Mouse (Mus musculus) stomach, embryonic 15.5 days (tissue): Measurements from ENCODE around the gene Bmf. TPM values are rescaled to one million over a fixed set of nuclear protein-coding genes. Genes with fewer than 3 reads are reported as not detected.
A peak's percentile ranks its signal among the peaks of the same experiment; 100 is the strongest.

Experiments used
- ATAC-seq: fragments of 200-750 bp; cut with Nextera tagmentation; 2 replicates; pipeline ENCODE4 v1.8.0; 2017; ENCODE audit warnings: low read depth, moderate number of reproducible peaks, moderate TSS enrichment; ENCODE audit not compliant: insufficient read depth, low FRiP score
- H3K27ac ChIP-seq: fragments of 300-500 bp; sonication (generic); 2 replicates; pipeline ENCODE4 v1.5.1; 2015; ENCODE audit warnings: mild to moderate bottlenecking, inconsistent platforms
- H3K27me3 ChIP-seq: fragments of 300-500 bp; sonication (generic); replicated peaks from 2 replicates; pipeline ENCODE4 v1.6.1; 2015; ENCODE audit warnings: inconsistent platforms
- H3K36me3 ChIP-seq: fragments of 300-500 bp; sonication (generic); 2 replicates; pipeline ENCODE4 v1.6.1; 2015; ENCODE audit warnings: inconsistent platforms
- H3K4me1 ChIP-seq: fragments of 300-500 bp; sonication (generic); 2 replicates; pipeline ENCODE4 v1.6.1; 2015; ENCODE audit warnings: inconsistent platforms
- H3K4me2 ChIP-seq: fragments of 300-500 bp; sonication (generic); 2 replicates; pipeline ENCODE4 v1.6.1; 2015; ENCODE audit warnings: mild to moderate bottlenecking, inconsistent platforms
- H3K4me3 ChIP-seq: fragments of 300-500 bp; sonication (generic); replicated peaks from 2 replicates; pipeline ENCODE4 v1.5.1; 2015; ENCODE audit warnings: inconsistent platforms
- H3K9ac ChIP-seq: fragments of 300-500 bp; sonication (generic); 2 replicates; pipeline ENCODE4 v1.6.1; 2015; ENCODE audit warnings: inconsistent platforms
- H3K9me3 ChIP-seq: fragments of 300-500 bp; sonication (generic); 2 replicates; pipeline ENCODE4 v1.6.1; 2016; ENCODE audit warnings: inconsistent platforms
- WGBS: fragments of 180-500 bp; shearing (Covaris S2); methylation state at CpG from one replicate; pipeline ENCODE4 v1.1.7; 2015; 5-methylcytosine and 5-hydroxymethylcytosine counted together
- polyA plus RNA-seq: library from polyadenylated mRNA; unstranded; fragments of >200 nt; fragmentation: Nextera tagmentation; extraction: Ambion mirVana; gene quantifications from 2 replicates; pipeline ENCODE4 v1.2.1, GENCODE M21; 2015

Bmf gene
- polyA plus RNA-seq, 1 experiment from 2014 or later = 3.6 TPM

GRCm38 (mm10) chr2:118486933-118487332 is 62.6 kb downstream of the Bmf start:
- H3K9ac ChIP-seq = no peak overlapping the region
- no peaks in the 10 kb centered on the region for H3K36me3 ChIP-seq
- H3K9me3 ChIP-seq = no peaks in the 10 kb centered on the region
- H3K4me2 ChIP-seq = no peak overlapping the region
- WGBS = 19% methylated on average over 12 of the region's 12 CpGs
- H3K27me3 ChIP-seq = no peaks in the 10 kb centered on the region
- H3K27ac ChIP-seq = no peak overlapping the region
- ATAC-seq = no peak
- H3K4me3 ChIP-seq = no peak overlapping the region
- H3K4me1 ChIP-seq = peaks cover 16% of the 10 kb centered on the region

GRCm38 (mm10) chr2:118485415-118485814 is 64.1 kb downstream of the Bmf start:
- Histone ChIP-seq H3K27ac (no peak overlapping the region), H3K9ac (no peak overlapping the region), H3K4me1 (peaks cover 12% of the 10 kb centered on the region), H3K27me3 (no peaks in the 10 kb centered on the region), H3K4me3 (no peak overlapping the region), H3K9me3 (no peaks in the 10 kb centered on the region), H3K36me3 (no peaks in the 10 kb centered on the region), H3K4me2 (no peak overlapping the region)
- 74% methylated on average over 3 of the region's 3 CpGs for WGBS
- ATAC-seq = no peak

GRCm38 (mm10) chr2:118484386-118484898 is 65.0 kb downstream of the Bmf start:
- Histone ChIP-seq H3K4me2 (no peak overlapping the region), H3K9ac (no peak overlapping the region), H3K27me3 (no peaks in the 10 kb centered on the region), H3K4me3 (no peak overlapping the region), H3K4me1 (0 out of 2 replicates have a peak, but pooled peaks cover 2% of the 10 kb centered on the region), H3K36me3 (no peaks in the 10 kb centered on the region), H3K9me3 (no peaks in the 10 kb centered on the region), H3K27ac (no peak overlapping the region)
- ATAC-seq = no peak
- 78% methylated on average over 9 of the region's 9 CpGs for WGBS

GRCm38 (mm10) chr2:118483032-118483431 is 66.5 kb downstream of the Bmf start:
- no peak for ATAC-seq
- Histone ChIP-seq H3K9me3 (no peaks in the 10 kb centered on the region), H3K4me1 (peaks cover 11% of the 10 kb centered on the region), H3K9ac (no peak overlapping the region), H3K27ac (no peak overlapping the region), H3K36me3 (no peaks in the 10 kb centered on the region), H3K4me2 (no peak overlapping the region), H3K4me3 (no peak overlapping the region), H3K27me3 (no peaks in the 10 kb centered on the region)
- WGBS = 78% methylated on average over 5 of the region's 5 CpGs

- ATAC-seq = no peak
- Histone ChIP-seq H3K4me3 (no peak overlapping the region), H3K27ac (no peak overlapping the region), H3K9ac (no peak overlapping the region), H3K36me3 (peaks cover 6% of the 10 kb centered on the region), H3K9me3 (no peaks in the 10 kb centered on the region), H3K4me2 (no peak overlapping the region), H3K27me3 (no peaks in the 10 kb centered on the region), H3K4me1 (peaks cover 10% of the 10 kb centered on the region)
- 92% methylated on average over 7 of the region's 7 CpGs for WGBS
Measured at GRCm38 (mm10) chr2:118480886-118481285, 68.6 kb downstream of the Bmf start.

GRCm38 (mm10) chr2:118479550-118479909 is 70.0 kb downstream of the Bmf start, which contains the start of gene Srp14:
TSS of gene Srp14 (minus strand) at chr2:118479711.
- WGBS = 0% methylated on average over 35 of the region's 35 CpGs
- ATAC-seq = peak; percentile 92
- Histone ChIP-seq H3K27ac (peak within 1 kb of the TSS; percentile 85), H3K27me3 (no peaks in the 10 kb centered on the region), H3K36me3 (peaks cover 17% of the 10 kb centered on the region), H3K9me3 (no peaks in the 10 kb centered on the region), H3K9ac (peak within 1 kb of the TSS; percentile 87), H3K4me2 (peak within 1 kb of the TSS; percentile 88), H3K4me3 (peak within 1 kb of the TSS; percentile 98), H3K4me1 (peaks cover 10% of the 10 kb centered on the region)

- Histone ChIP-seq H3K4me1 (peaks cover 10% of the 10 kb centered on the region), H3K27ac (peak overlapping the region; percentile 85), H3K27me3 (no peaks in the 10 kb centered on the region), H3K4me3 (peak overlapping the region; percentile 98), H3K9me3 (no peaks in the 10 kb centered on the region), H3K9ac (peak overlapping the region; percentile 87), H3K4me2 (peak overlapping the region; percentile 88), H3K36me3 (peaks cover 21% of the 10 kb centered on the region)
- WGBS = 2% methylated on average over 48 of the region's 52 CpGs
- ATAC-seq = peak; percentile 55
Measured at GRCm38 (mm10) chr2:118478833-118479549, 70.5 kb downstream of the Bmf start.

Other genes starting within 250 kb of the Bmf start
- gene Gpr176, start 176.3 kb downstream of the Bmf start, polyA plus RNA-seq = 0.24 and 0.58 TPM in 2 replicates
- gene Eif2ak4, start 161.1 kb downstream of the Bmf start, polyA plus RNA-seq = 10.4 and 11.7 TPM in 2 replicates
- gene Srp14, start 70.0 kb downstream of the Bmf start, polyA plus RNA-seq = 222 and 224 TPM in 2 replicates
- 66.9 and 72.0 TPM in 2 replicates for gene Bub1b, start 48.5 kb upstream of the Bmf start, polyA plus RNA-seq
- gene Pak6, start 113.6 kb upstream of the Bmf start, polyA plus RNA-seq = 3.6 and 4.8 TPM in 2 replicates
- 0.04 and 0.08 TPM in 2 replicates for gene Ankrd63, start 154.3 kb upstream of the Bmf start, polyA plus RNA-seq
- 1.5 and 1.8 TPM in 2 replicates for gene Plcb2, start 178.8 kb upstream of the Bmf start, polyA plus RNA-seq
- 22.6 and 23.1 TPM in 2 replicates for gene Inafm2, start 196.1 kb upstream of the Bmf start, polyA plus RNA-seq
- 1.4 and 1.5 TPM in 2 replicates for gene Ccdc9b, start 213.0 kb upstream of the Bmf start, polyA plus RNA-seq
- 28.1 and 31.4 TPM in 2 replicates for gene Phgr1, start 223.1 kb upstream of the Bmf start, polyA plus RNA-seq
- gene Disp2, start 230.0 kb upstream of the Bmf start, polyA plus RNA-seq = 2.8 and 3.3 TPM in 2 replicates